Mouse (Mus musculus) kidney, postnatal 10 days (tissue): ENCODE results near the gene Eapp.
"Not testable (repeated sequence)": the region's sequence is repeated elsewhere in the genome, so short reads cannot be mapped to it uniquely, and the experiment has no call there.

ENCODE experiments used
- DNase-seq: peaks from one replicate; pipeline ENCODE4 v3.0.0; 2021; ENCODE audit warnings: mixed read lengths

Eapp gene

DNA sequence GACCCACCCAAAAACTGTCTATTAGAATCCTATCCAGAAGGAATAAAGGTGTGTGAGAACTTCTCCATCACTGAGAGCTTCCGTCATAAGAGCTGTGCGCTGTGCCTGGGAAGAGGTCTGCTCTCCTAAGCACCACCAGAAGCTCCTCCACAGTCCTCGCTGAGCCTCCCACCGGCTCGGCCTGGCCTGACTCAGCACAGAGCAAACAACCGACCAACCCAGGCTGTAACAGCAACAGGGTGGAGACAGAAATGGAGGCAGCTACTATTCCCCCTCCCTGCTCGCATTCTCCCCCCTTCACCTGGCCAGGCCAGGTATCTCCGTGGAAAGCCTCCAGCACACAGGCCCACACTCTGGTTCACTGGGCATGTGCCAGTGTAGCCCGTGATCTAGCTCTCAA, 19.0 kb downstream of the Eapp start:
- DNase-seq: no peak

DNA sequence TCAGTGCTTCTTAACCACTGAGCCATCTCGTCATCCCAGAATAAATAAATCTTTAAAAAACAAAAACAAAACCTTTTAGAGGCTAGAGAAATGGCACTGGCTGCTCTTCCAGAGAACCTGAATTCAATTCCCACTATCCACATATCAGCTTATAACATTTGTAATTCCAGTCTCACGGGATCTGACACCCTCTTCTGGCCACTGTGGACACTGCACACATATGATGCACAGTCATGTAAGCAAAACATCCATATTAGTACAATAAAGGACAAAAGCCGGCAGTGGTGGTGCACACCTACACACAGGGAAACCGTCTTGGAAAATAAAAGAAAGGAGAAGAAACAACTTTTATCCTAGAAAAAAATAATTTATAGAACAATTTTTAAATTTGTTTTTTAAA, 20.3 kb downstream of the Eapp start:
- no peak for DNase-seq

DNA sequence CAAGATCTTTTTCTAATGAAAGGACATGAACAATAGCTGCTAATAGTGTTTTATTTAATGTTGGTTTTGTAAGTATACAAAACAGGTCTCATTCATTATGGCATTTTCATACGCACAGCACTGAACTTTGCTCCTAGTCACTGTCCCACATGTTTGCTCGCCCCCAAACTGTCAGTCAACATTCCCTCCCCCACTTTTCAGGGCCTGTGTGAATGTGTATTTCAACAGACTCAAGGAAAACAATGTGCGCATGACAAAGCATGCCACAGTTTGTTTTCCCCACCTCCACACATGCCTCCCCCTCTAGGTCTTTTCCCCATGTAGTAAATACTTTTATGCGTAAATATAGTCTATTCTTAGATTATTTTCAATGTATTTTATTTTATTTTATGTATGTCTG, 24.4 kb downstream of the Eapp start:
- no peak for DNase-seq

DNA sequence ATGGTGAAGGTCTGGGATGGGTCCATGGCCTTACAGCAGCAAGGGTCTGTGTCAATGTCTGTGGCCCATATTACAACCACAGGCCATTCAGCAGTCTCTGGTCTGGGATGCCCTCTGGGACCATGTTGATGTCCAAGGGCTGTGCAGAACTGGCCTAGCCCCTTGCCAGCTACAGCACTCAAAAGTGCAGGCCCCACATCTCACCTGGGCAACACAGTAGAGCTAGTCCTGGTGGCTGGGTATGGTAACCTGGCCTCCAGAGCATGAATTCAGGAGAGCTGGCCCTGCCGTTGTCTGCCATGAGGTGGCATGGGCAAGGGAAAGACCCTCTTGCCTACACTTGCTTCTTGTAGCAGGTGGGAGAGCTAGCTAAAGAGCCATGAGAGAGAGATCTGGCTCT, 27.6 kb downstream of the Eapp start:
- DNase-seq: no peak

DNA sequence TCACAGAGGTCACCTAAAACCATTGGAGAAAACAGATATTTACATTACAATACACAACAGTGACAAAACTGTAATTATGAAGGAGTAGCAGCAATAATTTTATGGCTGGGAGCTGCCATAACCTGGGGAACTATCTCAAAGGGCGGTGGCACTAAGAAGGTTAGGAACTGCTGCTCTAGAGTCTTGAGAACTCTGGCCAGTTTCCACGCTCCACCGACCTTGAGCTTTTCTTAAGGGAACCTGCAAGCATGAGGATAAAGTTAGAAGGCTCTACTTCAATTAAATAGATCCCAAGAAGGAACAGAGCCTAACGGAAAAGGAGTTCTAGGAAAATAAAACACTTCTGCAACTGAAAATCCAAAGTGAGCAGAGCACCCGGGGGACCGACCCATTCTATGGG, 30.2 kb downstream of the Eapp start:
- peak; percentile 39 for DNase-seq

DNA sequence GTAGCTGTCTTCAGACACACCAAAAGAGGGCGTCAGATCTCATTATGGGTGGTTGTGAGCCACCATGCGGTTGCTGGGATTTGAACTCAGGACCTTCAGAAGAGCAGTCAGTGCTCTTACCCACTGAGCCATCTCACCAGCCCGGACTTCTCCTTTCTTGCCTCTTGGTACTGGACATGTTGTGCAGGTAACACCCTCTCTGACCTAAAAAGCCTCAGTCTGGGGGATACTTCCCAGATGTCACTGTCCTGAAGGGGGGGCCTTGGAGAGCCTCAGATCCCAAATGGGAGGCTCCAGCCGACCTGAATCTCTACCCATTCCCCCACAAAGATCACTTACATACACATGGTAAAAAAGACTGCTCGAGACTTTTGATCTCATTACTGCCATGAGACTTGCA, 34.2 kb downstream of the Eapp start:
- DNase-seq: not testable (repeated sequence)

DNA sequence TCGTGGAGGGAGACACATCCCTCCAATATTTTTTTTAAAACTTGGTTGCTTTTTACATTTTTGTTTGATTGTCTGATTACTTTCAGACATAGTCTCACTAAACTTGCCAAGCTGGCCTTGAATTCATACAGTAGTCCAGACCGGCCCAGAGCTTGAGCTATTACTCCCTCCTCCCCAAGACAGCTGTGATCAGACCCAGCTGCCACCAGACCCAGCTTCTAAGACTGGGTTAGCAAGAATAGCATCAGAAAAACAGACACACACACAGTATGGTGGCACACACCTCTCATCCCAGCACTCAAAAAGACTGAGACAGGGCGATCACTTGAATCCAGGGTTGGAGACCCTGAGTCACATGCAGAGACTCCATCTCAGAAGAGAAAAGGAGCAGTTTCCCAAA, 35.8 kb downstream of the Eapp start:
- DNase-seq: peak; percentile 57

DNA sequence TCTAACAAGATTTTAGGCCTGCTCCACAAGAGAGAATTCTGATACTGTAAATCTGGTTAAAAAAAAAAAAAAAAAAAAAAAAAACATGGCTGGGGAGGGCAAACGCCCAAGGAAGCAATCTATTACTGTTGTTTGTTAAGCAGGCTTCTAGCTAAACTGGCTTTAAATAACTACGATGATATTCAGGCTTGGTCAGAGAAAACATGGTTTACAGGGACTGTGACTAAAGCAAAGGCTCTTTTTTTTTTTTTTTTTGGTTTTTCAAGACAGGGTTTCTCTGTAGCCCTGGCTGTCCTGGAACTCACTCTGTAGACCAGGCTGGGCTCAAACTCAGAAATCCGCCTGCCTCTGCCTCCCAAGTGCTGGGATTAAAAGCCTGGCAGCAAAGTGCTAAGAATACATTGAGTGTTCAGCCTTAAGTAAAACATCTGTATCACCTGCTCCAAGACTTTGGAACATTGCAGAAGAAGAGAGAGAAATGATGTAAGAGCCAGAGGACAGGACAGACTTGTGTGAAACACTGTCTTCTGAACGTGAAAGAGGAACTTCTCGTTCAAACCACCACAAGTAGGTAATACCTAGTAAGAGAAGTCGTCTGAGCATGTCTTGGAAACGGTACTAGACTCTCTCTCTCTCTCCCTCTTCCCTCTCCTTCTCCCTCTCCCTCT, 37.1 kb downstream of the Eapp start:
- no peak for DNase-seq

DNA sequence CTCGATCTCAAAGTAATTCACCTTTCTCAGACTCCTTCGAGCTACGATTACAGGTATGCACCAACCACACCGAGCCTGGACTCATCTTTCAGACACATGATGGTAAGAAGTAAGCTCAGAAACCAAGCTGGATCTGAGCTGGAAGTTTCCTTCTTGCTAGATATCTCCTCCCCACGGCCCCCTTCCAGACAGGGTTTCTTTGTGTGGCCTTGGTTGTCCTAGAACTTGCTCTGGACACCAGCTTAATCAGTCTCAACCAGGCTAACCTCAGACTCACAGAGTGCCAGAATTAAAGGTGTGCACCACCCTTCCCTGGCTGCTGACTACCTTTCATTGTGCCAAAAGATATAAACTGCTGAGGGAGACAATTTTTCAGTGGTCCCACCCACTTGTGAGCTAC, 37.7 kb downstream of the Eapp start:
- no peak for DNase-seq

DNA sequence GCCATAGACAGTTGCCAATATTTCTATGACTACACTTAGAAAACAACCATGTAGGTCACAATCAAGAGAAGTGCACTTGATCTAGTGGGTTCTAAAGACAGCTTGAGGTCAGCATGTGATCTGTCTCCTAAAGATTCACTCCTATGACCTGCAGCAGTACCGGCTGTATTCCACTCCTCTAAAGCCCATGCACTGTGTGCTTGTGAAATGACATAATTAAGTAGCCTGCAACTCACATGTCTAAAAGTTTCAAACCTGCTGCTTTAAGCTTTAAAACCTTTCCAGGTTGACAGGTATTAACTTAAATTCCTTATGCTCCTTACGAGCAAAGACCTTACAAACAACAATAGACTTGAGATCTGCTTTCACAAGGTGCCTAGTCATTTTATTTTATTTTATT, 38.5 kb downstream of the Eapp start:
- DNase-seq: no peak

DNA sequence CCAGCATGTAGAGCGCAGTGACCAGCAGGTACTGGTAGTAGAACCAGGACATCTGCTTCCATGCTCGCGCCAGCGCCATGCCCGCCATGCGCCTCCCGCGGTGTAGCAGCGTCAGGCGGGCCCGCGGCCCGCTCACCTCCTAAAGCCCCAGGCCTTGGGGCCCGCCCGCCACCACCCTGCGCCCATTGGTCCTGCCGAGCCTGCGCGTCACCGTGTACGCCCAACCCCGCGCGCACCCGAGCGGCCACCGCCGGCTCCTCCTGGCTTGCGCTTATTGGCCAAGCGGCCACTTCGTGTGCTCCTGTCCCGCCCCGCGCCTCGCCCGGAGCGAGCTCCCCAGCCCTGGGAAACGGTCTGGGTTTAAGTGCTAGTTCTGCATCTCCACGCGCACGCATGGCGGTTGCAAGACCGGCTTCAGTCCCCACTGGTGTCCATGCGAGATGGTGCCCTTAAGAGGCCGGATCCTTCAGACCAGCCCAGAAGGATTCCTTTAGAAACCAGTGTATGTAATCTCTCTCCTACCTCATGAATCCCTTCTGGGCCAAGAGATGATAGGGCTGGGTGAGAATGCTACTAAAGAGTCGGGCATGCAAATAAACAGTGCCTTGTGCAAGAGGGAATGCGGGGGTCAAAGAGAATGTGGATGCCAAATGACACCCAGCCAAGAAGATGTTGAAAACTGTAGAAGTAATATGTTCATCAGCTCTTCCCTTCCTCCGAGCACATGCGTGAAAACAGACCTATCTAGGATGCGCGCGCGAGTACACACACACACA, 39.1 kb downstream of the Eapp start, which contains the start of gene Sptssa:
TSS of gene Sptssa (minus strand) at position 178 of the 776 bp plus-strand sequence.
- DNase-seq: peak; percentile 98

DNA sequence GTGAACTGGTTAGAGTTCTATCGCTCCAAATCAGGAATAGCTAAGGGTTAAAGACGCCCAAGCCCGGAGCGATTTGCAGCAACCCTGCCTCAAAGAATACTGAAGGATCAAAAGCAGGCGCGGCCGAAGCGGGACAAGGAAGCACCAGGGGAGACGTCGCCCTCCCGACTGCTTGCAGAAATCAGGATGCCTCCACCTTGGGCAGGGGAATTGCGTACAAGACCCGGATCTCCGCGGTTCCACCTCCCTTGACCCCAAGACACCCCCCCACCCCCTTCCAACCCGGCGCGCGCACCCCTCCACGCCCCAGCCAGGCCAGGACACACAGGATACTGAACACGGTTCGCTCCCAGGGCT, 39.7 kb downstream of the Eapp start:
- no peak for DNase-seq

DNA sequence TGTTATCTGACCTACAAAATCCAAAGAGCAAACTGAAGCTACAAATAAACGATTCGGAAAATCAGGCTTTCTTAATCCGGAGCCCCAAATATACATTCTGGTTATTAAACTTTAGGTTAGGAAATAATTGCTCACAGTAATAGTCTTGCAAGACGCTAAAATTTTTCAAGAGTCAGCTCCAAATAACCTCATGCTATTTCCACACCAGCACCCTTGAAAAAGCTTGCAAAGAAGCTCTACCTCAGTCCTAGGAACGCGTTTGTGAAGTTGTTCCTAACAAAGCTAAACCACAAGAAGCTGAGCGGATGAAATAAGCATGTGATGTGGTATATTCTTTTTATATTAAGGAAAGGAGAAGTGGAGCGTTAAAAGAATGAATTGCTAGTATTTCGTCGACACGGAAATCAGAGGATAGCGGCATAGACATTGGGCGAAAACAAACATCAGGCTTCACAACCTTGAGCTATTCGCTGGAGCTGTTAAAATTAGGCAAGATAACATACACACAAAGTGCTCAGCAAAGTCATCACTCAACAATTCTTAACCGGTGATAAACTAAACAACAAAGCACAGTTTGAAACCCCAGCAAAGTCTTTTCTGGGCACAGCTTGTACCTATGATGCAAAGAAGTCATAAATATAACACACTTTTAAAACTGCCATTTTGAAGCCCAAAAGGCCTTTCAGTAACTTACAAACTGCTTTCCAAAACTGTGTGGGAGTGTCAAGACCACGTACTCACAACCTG, 40.2 kb downstream of the Eapp start:
- DNase-seq: no peak

DNA sequence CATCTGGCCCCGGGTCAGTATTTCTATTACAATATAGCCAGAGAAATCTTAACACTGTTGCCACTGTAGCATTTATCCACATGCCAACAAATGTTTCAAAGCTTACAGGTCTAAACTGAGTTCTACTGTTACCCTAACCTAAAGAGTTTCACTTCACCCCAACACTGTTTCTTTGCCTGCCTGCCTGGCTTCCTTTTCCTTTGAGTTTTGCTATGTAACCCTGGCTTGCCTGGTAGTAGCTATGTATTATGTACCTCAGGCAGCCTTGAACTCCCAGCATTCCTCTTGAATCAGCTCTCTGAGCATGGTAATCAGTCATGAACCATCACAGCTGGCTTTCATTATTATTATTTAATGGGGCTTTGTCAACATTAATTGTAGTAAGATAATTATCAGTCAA, 41.0 kb downstream of the Eapp start:
- DNase-seq: no peak

DNA sequence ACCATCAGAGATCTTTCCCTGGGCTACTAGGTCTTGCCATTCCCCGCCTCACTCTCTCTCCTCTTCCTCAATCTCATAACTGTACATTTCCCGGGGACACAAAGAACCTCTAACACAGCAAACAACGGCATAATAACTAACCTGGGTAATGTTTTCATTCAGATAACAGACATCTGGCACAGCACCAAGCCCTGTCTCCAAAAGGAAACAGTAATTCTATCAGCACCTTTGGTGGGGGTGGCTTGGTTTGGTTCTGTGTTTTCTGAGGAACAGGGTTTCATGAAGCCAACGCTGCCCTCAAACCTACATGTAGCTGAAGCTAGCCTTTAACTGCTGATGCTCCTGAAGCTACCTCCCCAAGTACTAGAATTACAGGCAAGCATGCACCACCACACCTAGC, 41.6 kb downstream of the Eapp start:
- peak; percentile 48 for DNase-seq

DNA sequence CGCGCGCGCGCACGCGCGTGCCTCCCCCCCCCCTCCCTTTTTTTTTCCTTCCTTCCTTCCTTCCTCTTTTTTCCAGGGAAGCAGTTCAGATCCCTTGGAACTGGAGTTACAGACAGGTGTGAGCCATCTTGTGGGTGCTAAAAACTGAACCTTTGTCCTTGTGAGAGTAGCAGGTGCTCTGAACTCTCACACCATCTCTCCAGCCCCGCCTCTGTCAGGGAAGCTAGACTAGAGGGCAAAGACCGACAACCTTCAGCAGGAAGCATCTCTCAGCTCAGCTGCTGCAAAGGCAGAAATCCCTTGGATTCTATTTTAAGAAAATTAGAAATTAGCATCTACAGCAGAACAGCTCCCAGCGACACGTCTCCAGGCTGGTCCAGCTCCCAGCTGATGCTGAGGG, 43.4 kb downstream of the Eapp start:
- DNase-seq: peak; percentile 44

DNA sequence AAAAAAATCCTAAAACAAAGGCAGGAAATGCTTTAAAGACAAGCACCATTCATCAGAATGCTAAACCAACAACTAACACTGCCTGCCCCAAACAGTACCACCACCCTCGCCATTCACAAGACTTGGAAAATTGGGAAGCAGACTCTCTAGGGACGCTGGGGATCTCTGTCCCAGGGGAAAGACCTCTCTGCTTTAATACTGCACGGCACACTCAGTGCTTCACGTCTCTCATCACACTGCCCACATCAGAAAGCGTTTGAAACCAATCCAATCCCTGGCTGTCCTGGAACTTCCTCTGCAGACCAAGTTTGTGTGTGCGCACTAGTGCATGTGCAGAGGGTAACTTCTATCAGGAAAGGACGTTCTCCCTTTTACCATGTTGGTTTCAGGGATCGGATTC, 43.9 kb downstream of the Eapp start:
- peak; percentile 26 for DNase-seq

DNA sequence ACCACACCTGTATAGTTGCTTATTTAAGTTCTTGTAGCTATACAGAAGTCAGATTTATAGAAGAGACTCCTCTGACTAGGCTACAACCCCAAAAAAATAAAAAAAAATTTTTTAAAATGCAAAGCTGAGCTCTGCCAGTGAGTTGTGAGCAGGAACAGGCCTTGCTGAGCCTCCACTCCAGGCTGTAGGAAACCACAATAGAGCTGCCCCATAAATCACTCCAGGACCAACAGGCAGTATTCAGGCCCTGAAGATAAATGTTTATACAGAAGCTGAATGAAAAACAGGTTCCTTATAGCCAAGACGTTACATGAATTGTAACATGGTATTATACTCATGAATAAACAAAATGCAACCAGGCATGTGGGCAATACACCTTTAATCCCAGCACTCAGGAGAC, 44.5 kb downstream of the Eapp start:
- no peak for DNase-seq

DNA sequence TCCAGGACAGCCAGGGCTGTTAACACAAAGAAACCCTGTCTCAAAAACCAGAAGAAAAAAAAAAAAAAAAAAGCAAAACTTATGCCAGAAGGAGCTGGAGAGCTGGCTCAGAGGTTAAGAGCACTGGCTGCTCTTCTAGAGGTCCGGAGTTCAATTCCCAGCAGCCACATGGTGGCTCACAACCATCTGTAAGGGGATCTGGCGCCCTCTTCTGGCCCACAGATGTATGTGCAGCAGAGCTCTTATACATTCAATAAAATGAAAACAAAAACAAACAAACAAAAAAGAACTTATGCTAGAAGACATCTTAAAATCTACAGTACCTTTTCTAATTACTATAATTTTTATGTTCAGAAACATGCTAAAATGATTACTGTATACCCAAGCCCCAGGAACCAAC, 50.8 kb downstream of the Eapp start:
- no peak for DNase-seq

DNA sequence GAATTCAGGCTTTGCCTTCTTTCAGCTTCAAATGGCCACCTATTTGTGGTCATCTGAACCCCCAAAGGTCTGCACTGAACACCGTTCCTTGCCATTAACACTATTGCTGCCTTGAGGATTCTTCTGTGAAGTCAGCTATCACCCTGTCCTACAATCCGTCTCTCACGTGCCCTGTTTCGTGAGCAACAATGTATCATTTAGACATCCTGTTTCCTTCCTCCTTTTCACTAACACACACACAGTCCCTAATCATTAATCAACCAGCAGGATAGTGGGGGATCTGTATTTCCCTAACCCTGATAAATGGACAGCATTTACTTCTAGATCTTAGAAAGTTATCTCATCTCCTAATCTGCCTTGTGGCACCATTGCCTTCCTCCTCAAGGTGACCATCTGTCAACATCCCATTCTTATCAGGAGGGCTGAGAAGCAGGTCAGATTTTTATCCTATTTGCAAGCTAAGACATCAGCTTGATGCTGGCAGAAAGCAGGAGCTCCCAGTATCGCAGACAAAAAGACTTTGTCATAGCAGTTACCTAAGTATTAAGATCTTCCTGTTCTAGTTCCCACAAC, 52.3 kb downstream of the Eapp start:
- no peak for DNase-seq

DNA sequence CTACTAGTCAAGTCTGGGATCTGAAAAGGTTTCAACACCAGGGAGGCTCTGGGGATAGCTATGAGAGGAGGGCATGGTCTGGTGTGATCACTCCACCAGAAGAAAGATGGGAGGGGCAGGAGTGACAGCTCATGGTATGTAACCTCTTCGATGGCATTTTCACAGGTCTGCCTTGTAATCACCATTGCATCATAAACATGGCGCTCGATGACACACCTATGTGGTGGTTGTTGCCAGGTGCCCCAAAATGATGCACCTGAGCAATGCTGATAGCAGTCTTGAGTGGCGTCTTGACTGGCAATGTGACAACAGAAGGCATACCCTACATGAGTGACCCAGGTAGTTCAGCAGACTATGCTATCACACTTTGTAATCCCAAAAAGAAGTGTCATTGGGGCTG, 54.3 kb downstream of the Eapp start:
- no peak for DNase-seq

DNA sequence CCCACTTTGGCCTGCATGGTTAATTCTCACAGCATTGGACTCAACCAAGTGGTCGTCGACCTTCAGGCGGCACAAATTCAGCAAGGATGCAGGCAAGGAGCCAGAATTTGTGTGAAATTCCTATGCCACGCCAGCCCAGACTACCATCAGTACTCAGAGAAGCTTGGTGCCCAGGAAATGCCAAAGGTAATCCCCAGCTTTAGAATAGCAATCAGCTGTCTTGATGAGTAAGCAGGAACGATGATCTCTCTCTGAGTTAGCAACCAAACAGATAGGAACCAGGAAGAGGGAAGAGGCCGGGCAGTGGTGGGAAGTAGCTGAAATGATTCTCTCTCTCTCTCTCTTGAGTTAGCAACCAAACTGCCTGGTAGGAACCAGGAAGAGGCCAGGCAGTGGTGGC, 55.4 kb downstream of the Eapp start:
- DNase-seq: no peak

DNA sequence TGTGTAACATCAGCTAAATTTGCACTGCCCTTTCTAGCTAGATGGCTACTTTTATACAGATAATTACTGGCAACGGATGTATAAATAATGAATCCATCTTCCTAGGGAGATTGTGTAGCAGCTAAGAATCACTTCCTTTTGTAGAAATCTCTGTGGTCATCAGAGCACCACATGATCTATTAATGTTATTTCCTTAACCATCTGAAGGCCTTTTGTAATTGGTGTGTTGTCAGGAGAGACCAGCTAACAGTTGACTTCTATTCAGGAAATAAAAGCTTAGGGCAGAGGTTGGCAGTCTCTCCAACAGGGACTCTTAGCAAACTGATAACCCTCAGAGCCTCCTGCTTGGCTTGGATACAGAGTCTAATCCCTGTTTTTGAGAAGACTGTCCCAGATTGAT, 58.7 kb downstream of the Eapp start:
- DNase-seq: no peak

DNA sequence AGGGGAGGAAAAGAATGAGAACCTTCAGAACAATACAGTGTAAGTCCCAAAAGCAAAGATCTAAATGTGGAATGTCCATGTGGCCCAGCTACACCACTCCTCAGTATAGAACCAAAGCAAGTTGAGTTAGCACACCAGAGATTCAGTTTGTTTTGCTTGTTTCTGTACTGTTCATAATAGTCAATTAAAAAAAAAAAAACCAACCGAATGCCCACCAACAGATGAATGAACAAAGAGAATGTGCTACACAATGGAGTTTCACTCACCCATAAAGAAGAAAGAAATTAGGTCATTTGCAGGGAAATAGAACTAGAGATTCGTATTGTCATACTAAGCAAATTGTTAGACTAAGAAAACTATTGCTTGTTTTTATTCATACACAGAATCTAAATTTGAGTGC, 63.6 kb downstream of the Eapp start:
- no peak for DNase-seq
